Mouse (Mus musculus) myocyte (in vitro differentiated cells): ENCODE measurements around the gene Msrb2.

Experiments
- CEBPB ChIP-seq: IDR thresholded peaks from 2 replicates; pipeline ENCODE4 v1.6.1; 2011; ENCODE audit warnings: mild to moderate bottlenecking, moderate library complexity; ENCODE audit not compliant: poor library complexity, insufficient read depth, severe bottlenecking
- E2F4 ChIP-seq: IDR thresholded peaks from one replicate; pipeline ENCODE4 v1.6.1; 2011; ENCODE audit warnings: mild to moderate bottlenecking, control low read depth, moderate library complexity; ENCODE audit not compliant: insufficient read depth
- MAX ChIP-seq: IDR thresholded peaks from one replicate; pipeline ENCODE4 v1.6.1; 2011; ENCODE audit warnings: low read depth, mild to moderate bottlenecking, control low read depth
- MYOD1 ChIP-seq, 3 experiments: IDR thresholded peaks; one replicate each; pipeline ENCODE4 v1.6.1; 2011; ENCODE audit warnings: control low read depth in 2 of 3, low read depth in 2 of 3, mild to moderate bottlenecking in 2 of 3, moderate library complexity in 1 of 3; ENCODE audit not compliant: insufficient read length in 2 of 3, control insufficient read depth in 1 of 3
- MYOG ChIP-seq, 3 experiments: IDR thresholded peaks; one replicate each; pipeline ENCODE4 v1.6.1; 2011; ENCODE audit warnings: control low read depth in 2 of 3, low read depth in 2 of 3, mild to moderate bottlenecking in 2 of 3; ENCODE audit not compliant: insufficient read length in 2 of 3, control insufficient read depth in 1 of 3, insufficient read depth in 1 of 3
- POLR2A ChIP-seq: IDR thresholded peaks from one replicate; pipeline ENCODE4 v1.6.1; 2011; ENCODE audit warnings: low read depth, mild to moderate bottlenecking, control low read depth, moderate library complexity; ENCODE audit not compliant: insufficient read length
- POLR2AphosphoS2 ChIP-seq: IDR thresholded peaks from one replicate; pipeline ENCODE4 v1.6.1; 2011; ENCODE audit warnings: low read depth, control low read depth; ENCODE audit not compliant: insufficient read length
- REST ChIP-seq: IDR thresholded peaks from one replicate; pipeline ENCODE4 v1.6.1; 2011; ENCODE audit warnings: mild to moderate bottlenecking, control low read depth, moderate library complexity; ENCODE audit not compliant: insufficient read depth, insufficient read length
- SRF ChIP-seq: IDR thresholded peaks from one replicate; pipeline ENCODE4 v1.6.1; 2011; ENCODE audit warnings: low read depth; ENCODE audit not compliant: control insufficient read depth, insufficient read length
- TCF12 ChIP-seq: IDR thresholded peaks from one replicate; pipeline ENCODE4 v1.6.1; 2011; ENCODE audit warnings: mild to moderate bottlenecking, control low read depth; ENCODE audit not compliant: poor library complexity, insufficient read depth, severe bottlenecking
- TCF3 ChIP-seq: IDR thresholded peaks from one replicate; pipeline ENCODE4 v1.6.1; 2011; ENCODE audit warnings: low read depth, control low read depth; ENCODE audit not compliant: insufficient read length
- USF1 ChIP-seq: IDR thresholded peaks from one replicate; pipeline ENCODE4 v1.6.1; 2011; ENCODE audit warnings: low read depth, mild to moderate bottlenecking, control low read depth, moderate library complexity

- TF ChIP-seq REST (no peak), TCF12 (no peak), POLR2AphosphoS2 (no peak), MYOD1 (IDR thresholded peaks at IDR 0.05; ENCODE audit: control insufficient read depth in 1 of 3, insufficient read length in 2 of 3, low read depth in 2 of 3) (no peak), USF1 (no peak), MYOG (IDR thresholded peaks at IDR 0.05; ENCODE audit: control insufficient read depth in 1 of 3, insufficient read depth in 1 of 3, insufficient read length in 2 of 3, low read depth in 2 of 3) (no peak), CEBPB (no peak), POLR2A (no peak), E2F4 (no peak), MAX (no peak), TCF3 (no peak), SRF (no peak)
Observed at GRCm38 (mm10) chr2:19391649-19392048, 20.4 kb downstream of the Msrb2 start.
